Mouse (Mus musculus) embryonic facial prominence, embryonic 10.5 days (tissue): ENCODE results near the gene Olfr577. TPM values are rescaled to one million over a fixed set of nuclear protein-coding genes. Genes with fewer than 3 reads are reported as not detected.

Experiments
- polyA plus RNA-seq: library from polyadenylated mRNA; unstranded; fragments of >200 nt; fragmentation: Nextera tagmentation; extraction: Ambion mirVana; gene quantifications from 2 replicates; pipeline ENCODE4 v1.2.1, GENCODE M21; 2016

Olfr577 gene
- polyA plus RNA-seq, 1 experiment from 2014 or later = not detected

Other genes starting within 250 kb of the Olfr577 start
- not detected in 2 replicates for gene Olfr559, start 248.5 kb downstream of the Olfr577 start, polyA plus RNA-seq
- gene Olfr560, start 216.6 kb downstream of the Olfr577 start, polyA plus RNA-seq = not detected in 2 replicates
- gene Olfr78, start 216.5 kb downstream of the Olfr577 start, polyA plus RNA-seq = not detected in 2 replicates
- not detected in 2 replicates for gene Olfr561, start 204.7 kb downstream of the Olfr577 start, polyA plus RNA-seq
- not detected in 2 replicates for gene Olfr564, start 172.5 kb downstream of the Olfr577 start, polyA plus RNA-seq
- not detected in 2 replicates for gene Olfr566, start 117.2 kb downstream of the Olfr577 start, polyA plus RNA-seq
- not detected in 2 replicates for gene Olfr568, start 98.8 kb downstream of the Olfr577 start, polyA plus RNA-seq
- gene Olfr569, start 85.1 kb downstream of the Olfr577 start, polyA plus RNA-seq = not detected in 2 replicates
- not detected in 2 replicates for gene Olfr570, start 81.4 kb downstream of the Olfr577 start, polyA plus RNA-seq
- 0.07 TPM in 1 of 2 replicates, not detected in the other for gene Olfr571, start 58.4 kb downstream of the Olfr577 start, polyA plus RNA-seq
- not detected in 2 replicates for gene Olfr572, start 51.5 kb downstream of the Olfr577 start, polyA plus RNA-seq
- not detected in 2 replicates for gene Olfr573-ps1, start 33.4 kb downstream of the Olfr577 start, polyA plus RNA-seq
- not detected in 2 replicates for gene Olfr574, start 27.5 kb downstream of the Olfr577 start, polyA plus RNA-seq
- gene Olfr575, start 17.2 kb downstream of the Olfr577 start, polyA plus RNA-seq = not detected in 2 replicates
- not detected in 2 replicates for gene Olfr576, start 13.3 kb downstream of the Olfr577 start, polyA plus RNA-seq
- gene Olfr578, start 13.4 kb upstream of the Olfr577 start, polyA plus RNA-seq = not detected in 2 replicates
- gene Olfr582, start 62.1 kb upstream of the Olfr577 start, polyA plus RNA-seq = not detected in 2 replicates
- not detected in 2 replicates for gene Olfr583, start 75.4 kb upstream of the Olfr577 start, polyA plus RNA-seq
- gene Olfr584, start 105.9 kb upstream of the Olfr577 start, polyA plus RNA-seq = not detected in 2 replicates
- not detected in 2 replicates for gene Olfr585, start 121.8 kb upstream of the Olfr577 start, polyA plus RNA-seq
- gene Olfr586, start 149.7 kb upstream of the Olfr577 start, polyA plus RNA-seq = not detected in 2 replicates
- gene Olfr588-ps1, start 164.9 kb upstream of the Olfr577 start, polyA plus RNA-seq = not detected in 2 replicates
- gene Olfr589, start 180.4 kb upstream of the Olfr577 start, polyA plus RNA-seq = not detected in 2 replicates
- not detected in 2 replicates for gene Olfr591, start 202.4 kb upstream of the Olfr577 start, polyA plus RNA-seq
- not detected in 2 replicates for gene Olfr592, start 208.9 kb upstream of the Olfr577 start, polyA plus RNA-seq
- not detected in 2 replicates for gene Olfr593, start 235.9 kb upstream of the Olfr577 start, polyA plus RNA-seq
- gene Olfr594, start 241.1 kb upstream of the Olfr577 start, polyA plus RNA-seq = not detected in 2 replicates